Mouse (Mus musculus) spleen, postnatal 14 days (tissue): ENCODE data around the gene Il6ra.
"Not testable (repeated sequence)": the region's sequence is repeated elsewhere in the genome, so short reads cannot be mapped to it uniquely, and the experiment has no call there.

Experiments used
- DNase-seq, 2 experiments: peaks; one replicate each; pipeline ENCODE4 v3.0.0; 2021 to 2022; ENCODE audit warnings: low spot score in 2 of 2

Il6ra gene

DNA sequence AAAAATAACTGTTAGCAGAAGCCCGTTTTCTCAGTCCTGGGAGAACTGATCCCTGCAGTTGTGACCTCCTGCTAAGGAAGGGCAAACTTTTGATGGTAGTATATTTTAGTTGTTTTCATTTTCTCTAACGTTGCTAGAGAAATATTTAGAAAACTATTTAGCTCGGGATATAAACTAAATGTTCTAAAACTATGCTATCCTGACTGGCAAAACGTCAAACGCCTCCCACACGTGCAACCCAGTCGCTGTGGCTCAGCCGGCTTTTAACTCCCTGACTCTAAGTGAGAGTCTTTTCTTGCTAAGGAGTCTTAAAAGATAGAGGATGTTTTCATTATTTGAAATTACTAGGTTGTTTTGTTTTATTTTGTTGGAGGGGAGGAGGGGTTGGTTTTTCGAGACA is 38.0 kb downstream of the Il6ra start:
- DNase-seq = no peak

DNA sequence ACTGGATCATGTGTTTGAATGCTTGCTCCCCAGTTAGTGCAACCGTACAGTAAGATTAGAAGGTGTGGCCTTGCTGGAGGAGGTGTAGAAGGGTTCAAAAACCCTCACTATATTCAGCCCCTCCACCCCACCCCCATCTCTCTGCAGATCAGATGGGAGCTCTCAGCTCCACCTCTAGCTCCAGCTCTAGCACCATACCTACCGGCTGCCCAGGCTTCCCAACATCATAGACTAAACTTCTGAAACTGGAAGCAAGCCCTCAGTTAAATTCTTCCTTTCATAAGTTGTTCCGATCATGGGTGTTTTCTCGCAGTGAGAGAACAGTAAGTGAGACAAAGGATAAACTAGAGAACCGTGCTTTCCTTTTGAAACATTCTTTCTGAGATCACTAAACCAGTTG is 38.9 kb downstream of the Il6ra start:
- no peak for DNase-seq

DNA sequence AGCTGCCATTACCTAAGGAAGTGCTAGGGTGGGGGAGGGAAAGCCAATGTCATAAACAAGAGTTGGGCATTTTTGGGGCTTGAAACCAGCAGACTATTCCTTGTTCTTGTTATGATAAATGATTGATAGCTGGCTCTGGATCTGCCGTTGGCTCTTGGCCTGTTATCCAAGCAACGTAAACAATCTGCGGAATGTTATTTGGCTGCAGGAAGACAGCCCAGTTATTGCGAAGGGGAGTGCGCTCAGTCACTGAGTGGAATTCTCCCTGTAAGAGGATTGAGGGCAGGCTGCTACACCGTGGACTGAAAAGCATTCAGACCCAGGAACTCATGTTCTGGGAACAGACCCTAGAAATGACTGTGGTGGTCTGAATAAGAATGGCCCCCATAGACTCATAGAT is 40.3 kb downstream of the Il6ra start:
- no peak for DNase-seq

DNA sequence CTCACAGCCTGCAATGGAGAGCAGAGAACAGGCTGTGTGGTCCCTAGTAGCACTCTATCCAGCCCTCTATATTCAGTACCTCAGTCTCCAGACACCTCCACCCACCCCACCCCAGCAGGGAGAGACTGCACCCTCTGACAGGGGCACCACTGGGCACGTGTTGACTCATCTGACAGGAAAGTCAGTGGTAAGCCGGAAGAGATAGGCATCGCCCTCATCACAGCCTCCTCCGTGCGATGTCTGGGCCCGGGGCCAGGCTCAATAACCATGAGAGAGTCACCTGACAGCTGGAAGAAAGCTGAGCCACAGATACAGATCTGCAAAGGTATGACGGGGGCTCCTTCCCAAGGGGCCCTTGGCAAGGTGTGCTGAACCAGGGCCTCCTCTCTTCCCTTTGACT is 40.8 kb downstream of the Il6ra start:
- DNase-seq = no peak

DNA sequence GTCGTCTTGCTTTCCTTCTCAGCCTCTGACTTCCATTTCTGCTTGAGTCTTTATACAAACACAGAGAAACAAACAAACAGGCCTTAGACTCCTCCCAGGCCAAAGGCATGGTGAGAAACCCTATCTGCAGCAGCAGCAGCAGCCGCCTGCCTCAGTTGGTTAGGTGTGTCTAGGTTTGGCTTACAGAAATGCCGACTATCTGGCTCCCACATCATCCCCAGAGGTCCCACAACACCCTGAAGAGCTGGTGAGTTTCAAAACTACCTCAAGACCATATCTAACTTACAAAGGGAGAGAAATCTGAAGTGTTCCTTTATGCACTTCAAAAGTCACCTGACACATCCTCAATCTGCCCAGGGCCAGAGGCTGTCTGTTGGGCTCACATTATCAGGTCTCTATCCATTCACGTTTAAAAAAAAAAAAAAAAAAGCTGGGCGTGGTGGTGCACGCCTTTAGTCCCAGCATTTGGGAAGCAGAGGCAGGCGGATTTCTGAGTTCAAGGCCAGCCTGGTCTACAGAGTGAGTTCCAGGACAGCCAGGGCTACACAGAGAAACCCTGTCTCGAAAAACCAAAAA is 41.6 kb downstream of the Il6ra start:
- no peak for DNase-seq

DNA sequence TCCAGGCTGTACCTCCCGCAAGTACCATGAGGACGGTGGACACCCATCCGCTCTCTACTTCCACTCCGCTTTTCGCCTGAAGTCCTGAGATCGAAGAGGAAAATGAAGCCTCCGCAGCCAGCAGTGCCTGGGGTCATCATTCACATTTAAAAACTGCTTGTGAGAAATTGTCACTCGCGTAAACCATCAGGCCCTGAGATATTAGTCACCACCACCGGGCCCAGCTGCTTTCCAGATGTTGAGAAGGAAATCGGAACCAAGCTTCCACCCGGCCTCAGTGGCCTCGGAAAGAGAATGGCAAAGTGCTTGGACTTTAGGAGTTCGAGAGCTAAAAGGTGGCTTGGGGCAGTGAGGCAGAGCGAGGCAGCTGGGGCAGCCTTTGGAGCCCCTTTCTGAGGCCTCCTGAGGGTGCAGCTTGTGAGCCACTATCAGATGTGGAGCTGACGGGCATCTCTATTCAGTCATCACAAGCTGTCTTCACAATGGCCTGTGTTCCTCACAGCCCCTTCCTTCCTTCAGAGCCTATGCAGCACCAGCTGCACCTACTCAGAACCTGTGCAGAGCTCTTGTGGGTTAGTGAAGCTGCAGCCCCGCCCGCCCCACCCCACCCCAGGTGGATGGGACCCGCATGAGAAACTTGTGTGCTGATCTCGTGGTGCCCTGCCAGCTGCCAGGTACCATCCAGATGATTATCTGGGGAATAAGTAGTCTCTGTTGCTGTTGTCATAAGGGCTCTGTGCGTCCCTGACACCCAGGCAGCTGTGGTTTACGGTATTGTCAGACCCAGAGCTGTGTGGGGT is 42.3 kb downstream of the Il6ra start:
- no peak for DNase-seq

DNA sequence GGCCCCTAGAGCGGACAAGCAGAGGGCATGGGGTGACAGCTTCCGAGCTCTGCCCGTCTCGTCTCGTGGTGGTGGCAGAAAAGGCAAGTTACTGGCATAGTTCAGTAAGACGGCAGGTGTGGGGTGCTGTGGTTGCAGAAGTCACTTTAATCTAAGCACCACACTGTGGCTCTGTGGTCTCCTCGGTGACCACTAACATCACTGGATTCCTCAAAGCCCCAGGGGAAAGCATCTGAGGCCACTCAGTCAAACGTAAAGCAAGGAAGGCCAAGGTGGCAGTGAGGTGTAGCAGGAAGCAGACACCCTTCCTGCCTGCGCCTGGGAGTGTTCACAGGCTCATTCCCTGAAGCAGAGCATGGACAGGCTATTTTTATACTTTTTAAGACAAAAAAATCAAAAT is 43.4 kb downstream of the Il6ra start:
- DNase-seq = no peak

DNA sequence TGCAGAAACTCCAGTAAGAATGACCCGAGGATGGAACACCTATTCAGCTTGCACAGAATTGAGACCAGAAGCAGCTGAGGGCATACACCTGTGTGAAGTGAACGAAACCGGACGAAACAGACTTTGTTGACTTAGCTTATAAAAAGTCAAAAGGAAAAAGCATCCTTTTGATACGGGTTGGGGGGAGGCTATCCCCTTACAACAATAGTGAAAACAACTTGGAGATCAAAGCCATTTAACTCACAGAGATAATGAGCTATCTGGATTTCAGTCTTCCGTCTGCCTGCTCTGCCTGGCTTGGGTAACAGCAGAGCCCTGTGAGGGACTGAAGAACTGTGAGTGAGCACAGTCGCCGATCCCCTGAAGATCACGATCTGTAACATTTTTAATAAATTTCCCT is 44.0 kb downstream of the Il6ra start:
- no peak for DNase-seq

DNA sequence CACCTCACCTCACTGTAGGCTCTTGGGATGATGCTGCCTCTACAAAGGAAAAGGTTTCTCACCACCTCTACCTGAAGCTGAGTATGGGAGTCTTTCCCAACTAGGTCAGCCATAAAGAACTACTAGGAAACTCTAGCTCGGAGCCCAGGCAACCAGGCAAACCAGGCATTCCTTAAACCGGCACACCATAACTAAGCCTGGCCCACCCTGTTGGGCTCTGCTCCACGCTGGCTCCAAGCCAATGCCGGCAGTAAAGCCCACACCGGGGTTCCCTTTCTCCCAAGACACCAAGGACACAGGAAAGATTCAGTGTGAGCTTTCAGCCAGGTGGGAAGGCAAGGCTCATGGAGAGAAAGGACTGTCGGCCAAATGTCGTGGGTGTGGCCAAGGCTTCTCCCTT is 44.6 kb downstream of the Il6ra start:
- DNase-seq = no peak

DNA sequence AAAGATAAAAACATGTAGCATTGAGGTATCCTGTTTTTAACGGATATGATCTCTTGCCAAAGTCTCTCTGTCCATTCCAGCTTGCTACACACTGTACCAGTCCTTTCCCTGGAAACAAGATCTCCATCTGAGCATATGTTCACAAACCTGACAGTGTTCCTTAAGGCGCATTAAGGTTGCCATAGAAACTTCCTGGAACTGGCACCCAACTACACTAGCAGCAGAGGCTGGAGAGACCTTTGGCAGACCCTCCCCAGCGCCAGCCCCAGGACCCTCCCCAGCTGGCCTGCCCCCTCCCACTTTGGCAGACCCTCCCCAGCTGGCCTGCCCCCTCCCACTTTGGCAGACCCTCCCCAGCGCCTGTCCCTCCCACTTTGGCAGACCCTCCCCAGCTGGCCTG is 45.3 kb downstream of the Il6ra start:
- DNase-seq = no peak

DNA sequence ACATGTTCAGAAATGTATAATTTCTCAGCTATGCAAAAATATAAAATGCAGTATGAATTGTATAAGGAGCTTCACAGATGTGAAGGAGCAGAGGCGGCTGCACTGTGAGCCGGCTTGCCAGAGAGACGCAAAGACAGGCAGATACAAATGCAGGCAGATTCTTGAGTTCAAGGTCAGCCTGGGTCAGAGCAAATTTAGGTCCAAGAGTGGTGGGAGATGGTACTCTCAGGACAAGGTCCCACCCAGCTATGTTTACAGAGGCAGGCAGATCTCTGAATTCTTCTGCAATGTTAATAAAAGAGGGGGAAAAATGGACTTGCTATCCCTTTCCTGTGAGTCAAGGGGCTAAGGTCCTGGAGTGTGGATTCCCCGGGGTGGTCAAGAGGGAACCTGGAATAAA is 47.2 kb downstream of the Il6ra start:
- DNase-seq = no peak

DNA sequence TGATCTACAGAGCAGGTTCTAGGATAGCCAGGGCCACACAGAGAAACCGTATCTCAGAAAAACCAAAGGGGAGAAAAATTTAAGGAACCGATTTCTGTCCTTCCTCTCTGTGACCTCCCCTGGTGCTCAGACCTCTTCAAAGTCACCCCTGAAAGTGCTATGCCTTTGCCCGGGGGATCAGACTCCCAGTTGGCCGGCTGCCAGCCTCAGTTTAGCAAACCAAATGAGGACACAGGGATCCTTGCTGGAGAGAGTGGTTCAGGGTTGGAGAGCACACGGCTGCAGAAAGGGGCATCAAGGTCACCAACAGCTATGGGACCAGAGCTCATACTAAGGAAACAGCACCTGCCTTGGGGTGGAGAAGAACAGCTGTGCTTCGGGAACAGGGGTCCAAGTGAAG is 48.0 kb downstream of the Il6ra start:
- DNase-seq = no peak

DNA sequence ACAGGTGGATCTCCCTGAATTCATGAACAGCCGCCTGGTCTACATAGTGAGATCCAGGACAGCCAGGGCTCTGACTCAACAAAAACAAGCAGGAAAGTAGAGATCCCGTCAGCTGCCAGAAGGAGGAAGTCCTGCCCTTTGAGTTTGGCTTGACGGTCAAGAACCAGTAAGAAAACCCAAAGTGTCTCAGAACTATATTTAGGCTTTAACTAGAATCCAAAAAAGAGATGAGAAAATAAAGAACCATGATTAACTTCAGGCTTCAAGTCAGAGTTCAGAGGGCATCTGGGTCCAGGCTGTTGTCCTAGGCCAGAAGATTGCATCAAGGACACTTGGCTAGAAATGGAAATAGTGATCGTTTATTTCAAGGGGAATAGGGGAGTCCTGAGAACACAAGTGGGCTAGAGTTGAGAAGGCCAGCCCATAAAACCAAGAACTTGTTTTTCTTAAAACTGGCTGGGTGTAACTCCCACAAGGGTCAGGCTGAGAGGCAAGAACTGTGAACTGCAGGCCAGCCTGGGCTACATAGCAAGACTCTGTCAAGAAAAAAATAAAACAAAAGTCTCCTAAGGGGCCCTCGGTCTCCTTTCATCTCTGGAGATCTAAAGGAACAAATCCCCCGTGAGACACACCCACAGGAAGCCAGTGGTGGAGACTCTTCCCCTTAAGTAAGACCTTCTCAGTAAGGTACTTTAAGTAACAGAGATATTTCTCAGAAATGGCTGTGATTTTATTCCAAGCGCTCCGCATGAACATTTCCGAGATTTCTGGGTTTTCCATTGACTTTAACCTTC is 49.1 kb downstream of the Il6ra start:
- no peak for DNase-seq

DNA sequence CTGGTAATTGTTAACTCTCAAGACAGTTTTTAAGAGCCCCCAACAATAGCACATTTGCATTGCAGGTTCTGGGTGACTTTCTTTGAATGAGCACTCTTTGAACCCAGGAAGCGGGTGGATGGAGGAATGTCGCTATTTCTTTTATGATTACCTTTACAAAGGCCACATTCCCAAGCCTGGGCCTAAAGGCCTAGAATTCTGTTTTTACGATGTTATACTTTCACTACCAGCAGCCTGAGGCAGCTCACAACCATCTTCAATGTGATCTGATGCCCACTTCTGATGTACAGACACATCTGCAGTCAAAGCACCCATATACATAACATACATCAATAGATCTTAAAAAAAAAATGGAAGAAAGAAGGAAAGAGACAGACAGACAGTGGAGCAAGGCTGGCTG is 49.7 kb downstream of the Il6ra start:
- DNase-seq = not testable (repeated sequence)

DNA sequence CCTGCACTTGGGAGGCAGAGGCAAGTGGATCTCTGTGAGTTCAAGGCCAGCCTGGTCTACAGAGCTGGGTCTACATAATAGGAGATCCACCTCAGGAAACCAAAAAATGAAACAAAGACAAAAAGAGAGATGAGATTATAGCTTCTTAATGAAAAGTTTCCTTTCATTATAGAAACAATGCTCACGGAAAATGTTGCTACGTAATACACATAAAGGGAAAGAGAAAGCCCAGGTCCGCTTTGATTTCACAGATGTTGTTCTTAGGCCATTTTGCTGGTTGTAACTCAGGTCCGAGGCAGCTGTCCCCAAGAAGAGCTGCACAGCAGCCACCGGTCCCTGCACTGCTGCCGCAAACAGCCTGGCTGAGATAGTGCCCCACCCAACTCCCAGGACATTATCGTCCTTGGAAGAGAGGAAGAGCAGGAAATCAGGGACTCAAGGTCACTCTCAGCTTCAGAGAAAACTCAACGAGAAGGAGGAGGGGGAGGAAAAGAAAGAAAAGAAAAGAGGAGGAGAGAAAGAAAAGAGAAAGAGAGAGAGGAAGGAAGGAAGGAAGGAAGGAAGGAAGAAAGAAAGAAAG is 50.7 kb downstream of the Il6ra start:
- DNase-seq = no peak

DNA sequence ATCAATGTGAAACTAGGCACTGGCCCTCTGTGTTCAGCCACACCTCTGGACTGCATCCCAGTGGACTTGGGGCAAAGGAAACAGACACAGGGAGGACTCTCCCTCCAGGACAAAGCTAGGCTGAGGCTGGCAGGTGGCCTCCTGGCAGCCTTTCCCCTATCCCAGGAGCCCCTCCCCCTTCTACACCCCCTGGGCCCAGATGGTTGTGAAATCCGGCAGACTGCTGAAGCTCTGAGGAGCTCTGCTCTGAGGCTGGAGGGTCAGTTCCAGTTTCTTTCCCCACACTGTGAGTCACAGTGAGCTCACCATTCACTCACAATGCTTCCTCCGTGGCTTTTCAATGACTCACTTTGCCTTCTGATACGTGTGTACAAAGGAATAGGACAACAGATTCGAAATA is 51.9 kb downstream of the Il6ra start:
- DNase-seq = no peak

DNA sequence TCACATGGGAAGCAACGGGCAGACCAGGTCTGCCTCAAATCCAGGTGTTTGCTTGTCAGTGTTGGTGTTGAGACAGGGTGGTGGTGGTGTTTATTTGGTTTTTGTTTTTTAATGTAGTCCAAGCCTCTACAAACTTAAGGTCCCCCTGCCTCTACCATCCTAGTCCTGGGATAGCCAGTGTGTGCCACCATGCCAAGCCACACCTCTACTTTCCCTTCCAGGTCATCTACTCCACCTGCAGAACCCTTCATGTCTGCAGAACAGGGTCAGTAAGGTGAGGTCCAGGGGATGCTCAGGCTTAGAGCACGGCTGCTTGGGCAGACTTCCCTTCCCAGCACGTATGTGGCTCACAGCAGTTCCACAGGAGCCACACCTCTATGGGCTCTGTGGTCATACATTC is 52.7 kb downstream of the Il6ra start:
- no peak for DNase-seq

DNA sequence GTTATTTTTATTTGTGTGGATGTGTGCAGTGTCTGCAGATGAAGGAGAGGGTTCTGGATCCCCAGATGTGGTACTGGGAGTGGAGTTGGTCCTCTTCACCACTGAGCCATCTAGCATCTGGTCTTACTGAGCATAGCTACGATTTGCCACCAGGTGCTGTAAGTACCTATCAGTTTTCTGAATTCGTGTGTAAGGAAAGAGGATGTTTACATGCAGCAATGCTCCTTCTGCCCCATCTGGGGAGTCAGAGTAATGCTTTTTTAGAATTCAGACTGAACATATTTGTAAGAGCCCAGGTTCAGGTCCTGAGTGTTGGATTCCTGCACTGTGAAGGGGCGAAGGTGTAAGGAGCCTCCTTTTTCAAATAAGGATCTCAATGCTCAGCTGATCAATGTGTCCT is 53.1 kb downstream of the Il6ra start:
- no peak for DNase-seq

DNA sequence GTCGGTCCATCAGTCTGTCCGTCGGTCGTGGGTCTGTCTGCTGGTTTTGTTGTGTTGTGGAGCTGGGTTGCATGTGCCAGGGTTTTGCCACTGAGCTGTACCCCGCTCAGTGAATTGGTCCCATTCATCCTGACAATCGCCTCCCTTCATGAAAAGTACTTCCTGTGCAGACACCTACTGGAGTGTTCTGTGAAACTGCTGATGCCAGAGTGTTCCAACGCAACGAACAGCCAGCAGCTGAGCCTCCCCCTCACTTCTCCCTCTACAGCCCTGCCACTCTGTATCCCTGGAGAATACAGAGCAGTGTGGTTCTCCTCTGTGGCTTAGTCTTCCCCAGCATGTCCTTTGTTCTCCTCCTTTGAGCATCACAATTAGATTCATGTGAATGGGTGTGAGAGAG is 54.1 kb downstream of the Il6ra start:
- DNase-seq = no peak

DNA sequence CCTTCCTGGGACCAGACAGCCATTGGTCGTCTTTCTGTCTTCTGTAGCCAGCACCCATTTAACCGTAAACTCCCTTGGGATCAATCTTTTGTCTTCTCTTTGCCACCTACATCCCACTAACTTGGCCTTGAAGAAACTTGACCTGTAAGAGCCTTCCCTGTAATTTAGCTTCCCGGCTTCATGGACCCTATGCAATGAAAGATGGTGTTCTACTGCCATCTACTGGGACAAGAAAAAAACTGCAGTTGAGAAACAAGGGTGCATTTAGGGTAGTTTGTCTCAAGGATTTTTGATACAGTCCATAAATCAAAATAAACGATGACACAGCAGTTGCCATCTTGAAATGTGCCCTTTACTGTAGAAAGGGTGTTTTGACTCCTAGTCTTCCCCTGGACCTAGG is 54.9 kb downstream of the Il6ra start:
- DNase-seq = no peak

DNA sequence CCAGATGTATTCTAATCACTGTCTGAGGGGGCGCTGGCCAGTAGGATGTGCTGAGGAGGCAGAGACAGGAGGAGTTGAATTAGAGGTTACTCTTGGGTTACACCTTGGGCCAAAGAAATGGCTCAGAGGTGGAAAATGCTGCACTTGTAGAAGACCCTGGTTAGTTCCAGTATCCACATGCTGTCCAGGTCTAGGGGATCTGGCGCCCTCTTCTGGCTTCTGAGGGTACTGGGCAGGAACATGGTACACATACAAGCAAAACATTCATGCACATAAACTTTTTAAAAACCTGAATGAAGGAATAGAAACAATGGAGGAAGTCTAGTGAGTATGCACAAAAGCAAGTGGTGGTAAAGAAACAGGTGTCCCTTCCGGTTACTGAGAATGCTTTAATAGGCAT is 55.6 kb downstream of the Il6ra start:
- DNase-seq = no peak

DNA sequence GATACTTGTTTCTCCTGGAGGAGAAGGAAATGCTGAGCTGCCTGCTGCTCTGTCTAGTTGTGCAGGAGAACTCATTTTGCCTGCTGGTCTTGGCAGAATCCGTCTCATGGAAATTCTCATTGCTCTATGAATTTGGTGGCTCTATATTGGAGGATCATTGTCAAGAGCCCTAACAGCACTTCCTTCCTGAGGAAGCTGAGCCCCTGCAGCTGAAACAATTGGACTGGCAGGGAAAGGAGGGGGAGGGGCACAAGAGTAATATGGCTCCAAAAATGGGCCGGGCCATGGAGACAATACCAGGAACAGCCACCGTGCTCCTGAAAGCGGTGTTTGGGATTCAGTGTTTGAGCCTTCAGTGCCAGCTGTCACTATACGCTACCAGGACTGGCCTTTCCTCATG is 59.2 kb downstream of the Il6ra start:
- no peak for DNase-seq

DNA sequence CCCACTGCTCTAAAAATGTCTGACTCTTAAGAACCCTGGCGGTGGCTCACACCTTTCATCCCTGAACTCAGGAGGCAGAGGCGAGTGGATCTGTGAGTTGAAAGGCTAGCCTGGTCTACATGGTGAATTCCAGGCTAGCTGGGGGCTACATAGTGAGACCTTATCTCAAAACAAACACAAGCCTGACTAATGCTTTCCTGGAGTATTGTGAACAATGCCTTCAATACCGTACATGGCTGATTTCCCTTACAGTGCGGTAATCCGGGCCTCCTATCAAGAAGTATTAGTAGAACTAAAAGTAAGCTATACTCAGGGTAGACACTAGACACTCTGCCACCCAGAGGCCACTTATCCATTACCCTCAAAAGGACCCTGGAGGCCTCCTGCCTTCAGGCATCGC is 64.9 kb downstream of the Il6ra start:
- no peak for DNase-seq
